Mouse (Mus musculus) embryonic facial prominence, embryonic 13.5 days (tissue): ENCODE results near the gene Epas1. TPM values are rescaled to one million over a fixed set of nuclear protein-coding genes. Genes with fewer than 3 reads are reported as not detected.

Experiments
- ATAC-seq: fragments of 200-750 bp; cut with Nextera tagmentation; 2 replicates; pipeline ENCODE4 v1.8.0; 2017; ENCODE audit warnings: low read depth; ENCODE audit not compliant: insufficient number of reproducible peaks, insufficient read depth, low FRiP score, low TSS enrichment
- H3K27ac ChIP-seq: fragments of 300-500 bp; sonication (generic); 2 replicates; pipeline ENCODE4 v1.5.1; 2015; ENCODE audit warnings: moderate library complexity, mild to moderate bottlenecking, inconsistent platforms
- H3K27me3 ChIP-seq: fragments of 300-500 bp; sonication (generic); 2 replicates; pipeline ENCODE4 v1.6.1; 2015; ENCODE audit warnings: mild to moderate bottlenecking, inconsistent platforms
- H3K36me3 ChIP-seq: fragments of 300-500 bp; sonication (generic); 2 replicates; pipeline ENCODE4 v1.6.1; 2015; ENCODE audit warnings: mild to moderate bottlenecking, inconsistent platforms
- H3K4me1 ChIP-seq: fragments of 300-500 bp; sonication (generic); 2 replicates; pipeline ENCODE4 v1.6.1; 2015; ENCODE audit warnings: inconsistent platforms
- H3K4me2 ChIP-seq: fragments of 300-500 bp; sonication (generic); 2 replicates; pipeline ENCODE4 v1.6.1; 2015; ENCODE audit warnings: moderate library complexity, mild to moderate bottlenecking, inconsistent platforms
- H3K4me3 ChIP-seq: fragments of 300-500 bp; sonication (generic); 2 replicates; pipeline ENCODE4 v1.5.1; 2015; ENCODE audit warnings: mild to moderate bottlenecking, inconsistent platforms
- H3K9ac ChIP-seq: fragments of 300-500 bp; sonication (generic); 2 replicates; pipeline ENCODE4 v1.6.1; 2015; ENCODE audit warnings: mild to moderate bottlenecking, inconsistent platforms
- H3K9me3 ChIP-seq: fragments of 300-500 bp; sonication (generic); 2 replicates; pipeline ENCODE4 v1.6.1; 2016; ENCODE audit warnings: inconsistent platforms
- WGBS: fragments of 180-500 bp; shearing (Covaris S2); methylation state at CpG from one replicate; pipeline ENCODE4 v1.1.7; 2015; ENCODE audit warnings: mixed read lengths; 5-methylcytosine and 5-hydroxymethylcytosine counted together
- polyA plus RNA-seq: library from polyadenylated mRNA; unstranded; fragments of >200 nt; fragmentation: Nextera tagmentation; extraction: Ambion mirVana; gene quantifications from 2 replicates; pipeline ENCODE4 v1.2.1, GENCODE M21; 2015

Gene Epas1
- polyA plus RNA-seq, 1 experiment from 2014 or later = 3.0 TPM

GRCm38 (mm10) chr17:86839308-86839707, 85.8 kb downstream of the Epas1 start:
- H3K27me3 ChIP-seq = no peaks in the 10 kb centered on the region
- no peak overlapping the region for H3K4me3 ChIP-seq
- no peak overlapping the region for H3K27ac ChIP-seq
- H3K36me3 ChIP-seq = no peaks in the 10 kb centered on the region
- H3K4me1 ChIP-seq = no peaks in the 10 kb centered on the region
- no peak overlapping the region for H3K4me2 ChIP-seq
- WGBS = 83% methylated on average over 5 of the region's 5 CpGs
- no peak overlapping the region for H3K9ac ChIP-seq
- no peak for ATAC-seq
- H3K9me3 ChIP-seq = no peaks in the 10 kb centered on the region

GRCm38 (mm10) chr17:86850700-86851337, 97.3 kb downstream of the Epas1 start:
- WGBS = 67% methylated on average over 9 of the region's 9 CpGs
- Histone ChIP-seq H3K4me3 (no peak overlapping the region), H3K4me2 (no peak overlapping the region), H3K4me1 (no peaks in the 10 kb centered on the region), H3K27ac (no peak overlapping the region), H3K36me3 (no peaks in the 10 kb centered on the region), H3K9ac (no peak overlapping the region), H3K27me3 (no peaks in the 10 kb centered on the region), H3K9me3 (no peaks in the 10 kb centered on the region)
- ATAC-seq = no peak

GRCm38 (mm10) chr17:86851782-86852181, 98.3 kb downstream of the Epas1 start:
- Histone ChIP-seq H3K9me3 (no peaks in the 10 kb centered on the region), H3K4me1 (no peaks in the 10 kb centered on the region), H3K27me3 (no peaks in the 10 kb centered on the region), H3K9ac (no peak overlapping the region), H3K36me3 (no peaks in the 10 kb centered on the region), H3K4me3 (no peak overlapping the region), H3K4me2 (no peak overlapping the region), H3K27ac (no peak overlapping the region)
- no peak for ATAC-seq
- WGBS = 69% methylated on average over 2 of the region's 2 CpGs

- 81% methylated on average over 13 of the region's 13 CpGs for WGBS
- no peak overlapping the region for H3K27ac ChIP-seq
These were observed 99.1 kb downstream of the Epas1 start for GRCm38 (mm10) chr17:86852591-86853031.

GRCm38 (mm10) chr17:86870586-86870985, 117.1 kb downstream of the Epas1 start:
- H3K4me2 ChIP-seq = no peak overlapping the region
- no peak for ATAC-seq
- no peaks in the 10 kb centered on the region for H3K9me3 ChIP-seq
- 69% methylated on average over 8 of the region's 8 CpGs for WGBS
- H3K4me3 ChIP-seq = no peak overlapping the region
- no peaks in the 10 kb centered on the region for H3K36me3 ChIP-seq
- no peaks in the 10 kb centered on the region for H3K27me3 ChIP-seq
- H3K27ac ChIP-seq = no peak overlapping the region
- no peak overlapping the region for H3K9ac ChIP-seq
- H3K4me1 ChIP-seq = 0 out of 2 replicates have a peak, but pooled peaks cover 2% of the 10 kb centered on the region

More at GRCm38 (mm10) chr17:86852591-86853031, 99.1 kb downstream of the Epas1 start:
- ATAC-seq = no peak
- H3K27me3 ChIP-seq = no peaks in the 10 kb centered on the region
- no peaks in the 10 kb centered on the region for H3K36me3 ChIP-seq
- no peak overlapping the region for H3K4me3 ChIP-seq
- no peaks in the 10 kb centered on the region for H3K4me1 ChIP-seq
- H3K4me2 ChIP-seq = no peak overlapping the region
- no peak overlapping the region for H3K9ac ChIP-seq
- no peaks in the 10 kb centered on the region for H3K9me3 ChIP-seq

- Histone ChIP-seq H3K27ac (no peak overlapping the region), H3K9me3 (no peaks in the 10 kb centered on the region), H3K36me3 (no peaks in the 10 kb centered on the region), H3K4me1 (0 out of 2 replicates have a peak, but pooled peaks cover 2% of the 10 kb centered on the region), H3K4me2 (no peak overlapping the region), H3K4me3 (no peak overlapping the region), H3K27me3 (no peaks in the 10 kb centered on the region), H3K9ac (no peak overlapping the region)
- no peak for ATAC-seq
- 47% methylated on average over 6 of the region's 6 CpGs for WGBS
These were observed 119.1 kb downstream of the Epas1 start for GRCm38 (mm10) chr17:86872643-86873042.

GRCm38 (mm10) chr17:86876940-86877339, 123.4 kb downstream of the Epas1 start:
- Histone ChIP-seq H3K4me3 (no peak overlapping the region), H3K4me2 (no peak overlapping the region), H3K9me3 (no peaks in the 10 kb centered on the region), H3K9ac (no peak overlapping the region), H3K27ac (no peak overlapping the region), H3K27me3 (no peaks in the 10 kb centered on the region), H3K36me3 (no peaks in the 10 kb centered on the region), H3K4me1 (0 out of 2 replicates have a peak, but pooled peaks cover 2% of the 10 kb centered on the region)
- ATAC-seq = no peak
- 84% methylated on average over 9 of the region's 9 CpGs for WGBS

- ATAC-seq = no peak
- H3K27ac ChIP-seq = no peak overlapping the region
- no peak overlapping the region for H3K4me2 ChIP-seq
- H3K4me1 ChIP-seq = no peaks in the 10 kb centered on the region
- no peak overlapping the region for H3K9ac ChIP-seq
- WGBS = 83% methylated on average over 2 of the region's 2 CpGs
- H3K27me3 ChIP-seq = no peaks in the 10 kb centered on the region
- no peak overlapping the region for H3K4me3 ChIP-seq
- no peaks in the 10 kb centered on the region for H3K9me3 ChIP-seq
- H3K36me3 ChIP-seq = no peaks in the 10 kb centered on the region
These were observed 124.2 kb downstream of the Epas1 start for GRCm38 (mm10) chr17:86877747-86878146.

- 86% methylated on average over 10 of the region's 10 CpGs for WGBS
- no peaks in the 10 kb centered on the region for H3K4me1 ChIP-seq
- no peak for ATAC-seq
- H3K36me3 ChIP-seq = no peaks in the 10 kb centered on the region
- no peak overlapping the region for H3K4me2 ChIP-seq
- no peaks in the 10 kb centered on the region for H3K9me3 ChIP-seq
- no peaks in the 10 kb centered on the region for H3K27me3 ChIP-seq
- H3K9ac ChIP-seq = no peak overlapping the region
- H3K4me3 ChIP-seq = no peak overlapping the region
- H3K27ac ChIP-seq = no peak overlapping the region
These were observed 126.6 kb downstream of the Epas1 start for GRCm38 (mm10) chr17:86880056-86880455.

GRCm38 (mm10) chr17:86880461-86881044, 127.1 kb downstream of the Epas1 start:
- Histone ChIP-seq H3K4me3 (no peak overlapping the region), H3K9me3 (no peaks in the 10 kb centered on the region), H3K4me1 (no peaks in the 10 kb centered on the region), H3K9ac (no peak overlapping the region), H3K27ac (no peak overlapping the region), H3K4me2 (no peak overlapping the region), H3K27me3 (no peaks in the 10 kb centered on the region), H3K36me3 (no peaks in the 10 kb centered on the region)
- no peak for ATAC-seq
- WGBS = 86% methylated on average over 4 of the region's 4 CpGs
